Mouse (Mus musculus): Measurements from ENCODE around the gene Cdc6. TPM values are rescaled to one million over a fixed set of nuclear protein-coding genes. Genes with fewer than 3 reads are reported as not detected.
"Not testable (repeated sequence)": the region's sequence is repeated elsewhere in the genome, so short reads cannot be mapped to it uniquely, and the experiment has no call there.

The Cdc6 gene
- polyA plus RNA-seq, 1 experiment from 2014 or later, result 67.8 TPM

DNA sequence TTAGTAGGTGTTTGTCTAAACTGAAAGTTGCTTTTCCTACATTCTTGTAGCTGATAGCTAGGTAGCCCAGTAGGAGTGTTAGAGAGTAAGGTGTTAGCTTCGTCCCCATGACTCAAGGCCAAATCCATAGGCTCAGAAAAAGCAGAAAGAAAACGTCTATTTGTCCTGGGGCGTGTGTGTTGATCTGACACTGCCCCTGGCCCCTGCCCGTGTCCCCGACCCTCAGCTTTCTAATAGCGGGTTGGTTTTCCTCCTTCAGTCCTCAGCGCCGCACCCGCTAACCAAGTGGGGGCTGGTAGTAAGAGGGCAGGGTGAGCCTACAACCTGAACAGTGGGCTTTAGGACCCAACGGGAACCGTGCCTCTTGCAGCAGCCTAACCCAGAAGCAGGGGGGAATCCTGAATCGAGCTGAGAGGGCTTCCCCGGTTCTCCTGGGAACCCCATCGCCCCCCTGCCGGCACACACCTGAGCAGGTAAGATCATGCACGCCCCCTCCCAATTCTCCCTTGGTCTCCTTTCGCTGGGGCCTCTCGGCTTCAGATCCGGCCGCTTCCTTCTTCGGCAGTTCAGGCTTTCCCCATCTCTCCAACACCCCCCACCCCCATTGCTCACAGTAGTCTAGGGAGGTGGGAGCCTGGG is 20.0 kb downstream of the Cdc6 start, which contains the start of gene Rara:
Gene Rara, plus strand, starts transcription at position 381 of the 639 bp plus-strand sequence.
- H3K4me1 ChIP-seq, result peaks cover 86% of the 10 kb centered on the region
- peaks cover 14% of the 10 kb centered on the region; the same call in 1 of the 2 replicates for H3K36me3 ChIP-seq
- no peaks in the 10 kb centered on the region for H3K9me3 ChIP-seq (replicated peaks)
- H3K4me3 ChIP-seq, result peak within 1 kb of the TSS; percentile 63
- H3K27me3 ChIP-seq (ENCODE audit: low read depth, poor library complexity, severe bottlenecking), result peaks cover 34% of the 10 kb centered on the region
- H3K27ac ChIP-seq (replicated peaks), result peak within 1 kb of the TSS; percentile 85
- DNase-seq (ENCODE audit: low spot score), result peak; percentile 57
- 7% methylated on average over 21 of the region's 21 CpGs for WGBS

DNA sequence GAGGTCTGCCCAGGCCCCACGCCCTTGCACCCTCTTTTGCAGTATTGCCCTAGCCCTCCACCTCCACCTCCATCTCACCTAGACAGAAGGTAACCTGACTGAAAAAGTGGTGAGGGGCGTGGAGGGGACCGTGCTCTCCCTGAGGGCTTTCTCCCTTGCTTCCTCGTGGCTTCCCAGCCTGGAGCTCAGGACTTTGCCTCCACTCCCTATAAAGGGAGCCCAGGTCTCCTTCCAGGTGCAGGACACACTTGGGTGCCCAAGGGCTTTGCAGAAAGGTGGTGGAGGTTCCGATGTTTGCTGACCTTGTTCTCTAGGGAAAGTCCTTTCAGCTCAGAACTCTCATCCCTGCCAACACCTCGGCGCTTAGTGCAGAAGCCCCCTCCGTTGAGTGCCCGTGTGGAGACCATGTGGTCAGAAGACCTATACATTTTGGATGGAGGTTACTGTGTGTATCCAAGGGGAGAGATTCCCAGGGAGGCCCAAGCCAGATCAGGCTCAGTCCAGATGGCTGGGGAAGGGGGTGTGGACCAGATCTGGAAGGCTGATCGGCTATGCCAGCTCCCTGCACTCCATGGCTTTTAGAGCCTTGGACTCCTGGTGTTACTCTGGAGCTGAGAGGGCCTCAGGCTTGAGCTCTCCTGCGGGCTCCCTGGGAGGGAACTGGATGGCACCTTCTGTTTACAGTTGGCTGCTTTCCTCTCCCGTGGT is 20.7 kb downstream of the Cdc6 start:
- peak overlapping the region; percentile 85 for H3K27ac ChIP-seq (replicated peaks)
- peaks cover 92% of the 10 kb centered on the region for H3K4me1 ChIP-seq
- no peaks in the 10 kb centered on the region for H3K9me3 ChIP-seq (replicated peaks)
- DNase-seq (ENCODE audit: low spot score), result no peak
- peaks cover 6% of the 10 kb centered on the region; the same call in 1 of the 2 replicates for H3K36me3 ChIP-seq
- 11% methylated on average over 12 of the region's 12 CpGs for WGBS
- H3K27me3 ChIP-seq (ENCODE audit: low read depth, poor library complexity, severe bottlenecking), result peaks cover 39% of the 10 kb centered on the region
- H3K4me3 ChIP-seq, result peak overlapping the region; percentile 63

DNA sequence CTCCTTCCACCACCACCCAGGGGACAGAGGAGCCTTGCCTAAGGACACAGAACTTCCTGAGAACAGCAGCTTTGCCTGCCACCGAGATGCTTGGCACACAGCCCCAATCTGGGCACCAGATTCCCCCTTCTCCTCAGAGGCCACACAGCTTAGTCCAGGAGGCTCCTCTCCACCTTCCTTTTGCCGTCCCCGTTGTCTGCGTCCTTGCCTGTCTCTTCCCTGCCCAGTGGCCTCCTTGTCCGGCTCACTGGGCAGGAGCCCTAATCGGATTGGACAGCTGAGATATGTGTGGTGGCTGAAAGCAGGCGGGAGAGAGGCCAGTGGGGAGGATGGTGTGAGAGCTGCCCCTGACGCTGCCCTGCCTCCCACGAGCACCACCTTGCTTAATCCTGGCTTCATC is 21.9 kb downstream of the Cdc6 start:
- no peaks in the 10 kb centered on the region for H3K36me3 ChIP-seq
- peak overlapping the region; percentile 63 for H3K4me3 ChIP-seq
- peaks cover 87% of the 10 kb centered on the region for H3K4me1 ChIP-seq
- peaks cover 50% of the 10 kb centered on the region for H3K27me3 ChIP-seq (ENCODE audit: low read depth, poor library complexity, severe bottlenecking)
- 6% methylated on average over 9 of the region's 9 CpGs for WGBS
- peak overlapping the region; percentile 75 for H3K27ac ChIP-seq (replicated peaks)
- peak; percentile 63 for DNase-seq (ENCODE audit: low spot score)
- H3K9me3 ChIP-seq (replicated peaks), result no peaks in the 10 kb centered on the region

DNA sequence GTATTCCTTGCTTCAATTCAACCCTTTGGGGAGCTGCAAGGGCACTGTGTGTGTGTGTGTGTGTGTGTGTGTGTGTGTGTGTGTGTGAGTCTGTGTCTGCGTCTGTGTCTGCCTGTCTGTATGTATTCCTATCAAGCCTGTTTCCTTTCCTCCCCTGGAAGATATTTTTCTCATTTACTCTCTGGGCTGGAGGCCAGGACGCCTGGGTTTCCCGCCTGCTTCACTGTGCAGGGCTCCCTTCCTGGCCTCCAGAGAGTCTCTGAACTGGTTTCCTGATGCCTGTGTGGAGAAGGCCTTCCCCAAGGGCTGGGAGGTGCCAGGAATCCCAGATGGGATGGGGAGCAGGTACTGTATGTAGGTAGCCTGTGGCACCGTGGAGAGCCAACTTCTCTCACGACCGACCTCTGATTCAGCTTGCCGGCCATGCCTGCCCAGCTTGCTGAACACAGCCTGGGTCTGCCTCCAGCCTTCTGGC is 22.6 kb downstream of the Cdc6 start:
- 48% methylated on average over 7 of the region's 7 CpGs for WGBS
- H3K4me3 ChIP-seq, result peak overlapping the region; percentile 63
- H3K27me3 ChIP-seq (ENCODE audit: low read depth, poor library complexity, severe bottlenecking), result peaks cover 57% of the 10 kb centered on the region

DNA sequence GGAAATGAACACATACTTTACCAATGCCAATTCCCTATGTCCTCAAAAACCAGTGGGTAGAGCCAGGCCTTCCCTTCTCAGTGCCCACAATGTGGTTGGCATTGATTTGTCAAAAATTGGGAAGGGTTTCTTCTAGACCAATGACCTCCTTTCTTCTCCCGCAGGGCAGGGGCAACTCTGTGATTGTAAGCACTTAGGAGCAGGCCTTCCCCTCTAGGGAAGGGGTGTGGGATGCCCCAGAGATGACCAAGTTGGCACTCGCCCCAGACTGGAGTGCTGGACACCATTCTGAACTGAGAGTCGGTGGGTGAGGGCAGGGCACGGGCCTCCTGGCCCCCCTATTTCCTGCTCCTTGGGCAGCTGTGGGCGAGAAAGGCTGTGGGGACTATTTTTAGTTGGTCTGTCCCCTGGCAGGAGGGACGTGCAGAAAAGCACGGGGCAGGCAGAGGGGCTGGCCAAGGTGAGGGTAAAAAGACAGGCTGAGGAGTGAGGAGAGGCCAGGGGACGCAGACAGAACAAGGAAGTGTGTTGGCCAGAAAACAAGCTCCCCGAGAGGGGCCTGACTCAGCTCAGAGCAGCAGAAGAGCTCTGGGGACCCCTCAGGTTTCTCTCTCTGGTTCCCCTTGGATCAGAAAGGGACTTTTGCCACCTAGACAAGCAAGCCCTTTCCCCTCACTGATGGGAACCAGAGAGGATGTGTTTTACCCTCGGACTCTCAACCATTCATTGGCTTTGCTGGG is 23.3 kb downstream of the Cdc6 start:
- Histone ChIP-seq H3K4me3 (no peak overlapping the region), H3K9me3 (replicated peaks) (no peaks in the 10 kb centered on the region), H3K27ac (replicated peaks) (peak overlapping the region; percentile 75), H3K27me3 (ENCODE audit: low read depth, poor library complexity, severe bottlenecking) (peaks cover 65% of the 10 kb centered on the region), H3K4me1 (peaks cover 75% of the 10 kb centered on the region), H3K36me3 (no peaks in the 10 kb centered on the region)
- WGBS, result 61% methylated on average over 10 of the region's 10 CpGs
- DNase-seq (ENCODE audit: low spot score), result no peak

More for the DNA sequence above, 22.6 kb downstream of the Cdc6 start:
- H3K27ac ChIP-seq (replicated peaks), result peak overlapping the region; percentile 75
- DNase-seq (ENCODE audit: low spot score), result no peak
- H3K4me1 ChIP-seq, result peaks cover 81% of the 10 kb centered on the region
- no peaks in the 10 kb centered on the region for H3K9me3 ChIP-seq (replicated peaks)
- H3K36me3 ChIP-seq, result no peaks in the 10 kb centered on the region

DNA sequence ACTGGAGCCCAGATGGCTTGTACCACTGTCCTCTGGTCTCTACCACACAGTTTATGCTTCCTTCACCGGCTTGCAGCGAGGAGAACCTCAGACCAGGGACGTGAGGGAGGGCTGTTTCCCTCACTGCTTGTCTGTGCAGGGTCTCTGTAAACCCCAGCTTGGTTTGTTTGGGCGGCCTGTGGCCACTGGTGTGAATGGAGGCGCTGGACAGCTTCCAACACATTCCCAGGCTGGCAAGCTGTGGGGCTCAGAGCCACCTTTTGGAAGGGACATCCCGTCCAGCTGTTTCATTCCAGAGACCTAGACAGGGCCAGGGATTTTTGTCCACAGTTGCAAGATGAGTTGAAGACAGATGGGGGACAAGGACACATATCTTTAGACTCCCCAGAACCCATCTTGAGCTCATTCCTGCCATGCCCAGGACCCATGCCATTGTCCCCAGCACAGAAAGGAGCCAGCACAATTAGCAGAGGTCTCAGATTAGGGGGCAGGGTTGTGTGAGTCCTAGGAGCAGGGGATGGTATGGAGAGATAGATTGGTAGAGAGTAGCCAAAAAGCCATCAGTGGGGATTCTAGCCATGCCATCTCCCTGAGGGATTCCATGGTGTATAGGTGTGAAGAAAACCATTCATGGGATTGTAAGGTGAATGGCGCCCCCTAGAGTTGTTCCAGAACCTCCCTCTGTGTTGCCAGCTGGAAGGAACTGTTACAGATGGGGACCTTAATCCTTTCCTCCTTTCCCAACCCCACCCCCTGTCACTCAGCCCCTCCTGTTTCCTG is 24.1 kb downstream of the Cdc6 start:
- no peak for DNase-seq (ENCODE audit: low spot score)
- Histone ChIP-seq H3K27ac (replicated peaks) (peak overlapping the region; percentile 75), H3K9me3 (replicated peaks) (no peaks in the 10 kb centered on the region), H3K27me3 (ENCODE audit: low read depth, poor library complexity, severe bottlenecking) (peaks cover 71% of the 10 kb centered on the region), H3K36me3 (no peaks in the 10 kb centered on the region), H3K4me1 (peaks cover 75% of the 10 kb centered on the region), H3K4me3 (no peak overlapping the region)
- 41% methylated on average over 7 of the region's 7 CpGs for WGBS

DNA sequence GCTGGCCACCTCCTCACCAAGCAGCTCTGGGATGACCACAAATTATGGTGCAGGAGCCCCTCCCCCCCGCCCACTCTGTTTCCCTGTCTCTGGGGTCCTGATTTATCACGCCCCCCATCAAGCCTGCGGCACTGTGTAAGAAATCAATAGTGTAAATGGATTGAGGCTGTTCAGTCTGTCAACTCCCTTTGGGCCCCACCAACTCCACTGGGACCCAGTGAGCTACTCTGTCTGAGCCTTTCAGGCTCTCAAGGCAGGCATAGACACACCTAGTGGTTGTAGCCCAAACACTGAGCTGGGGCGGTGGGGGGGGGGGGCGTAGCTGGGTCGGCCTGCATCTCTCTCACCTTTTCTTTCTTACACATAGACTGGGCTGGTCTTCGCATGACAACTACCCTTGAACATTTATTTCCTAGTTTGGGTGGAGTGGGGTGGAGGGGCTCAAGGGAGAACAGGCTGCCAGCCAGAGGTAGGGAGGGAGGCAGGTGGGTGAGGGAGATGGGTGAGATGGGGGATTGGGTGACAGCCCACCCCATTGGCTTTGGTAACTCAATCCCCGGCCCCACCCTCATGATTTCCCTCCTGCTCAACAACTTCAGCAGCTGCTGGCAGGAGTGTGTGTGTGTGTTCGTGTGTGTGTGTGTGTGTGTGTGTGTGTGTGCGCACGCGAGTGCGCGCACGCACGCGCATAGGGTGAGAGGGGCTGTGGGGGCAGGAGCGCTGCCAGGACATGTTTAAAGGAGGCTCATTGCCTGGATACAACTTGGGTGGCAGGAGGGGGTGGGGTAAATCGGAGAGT is 24.9 kb downstream of the Cdc6 start:
- no peak for DNase-seq (ENCODE audit: low spot score)
- peaks cover 80% of the 10 kb centered on the region for H3K4me1 ChIP-seq
- H3K27ac ChIP-seq (replicated peaks), result peak overlapping the region; percentile 39
- H3K27me3 ChIP-seq (ENCODE audit: low read depth, poor library complexity, severe bottlenecking), result peaks cover 69% of the 10 kb centered on the region
- H3K9me3 ChIP-seq (replicated peaks), result no peaks in the 10 kb centered on the region
- WGBS, result 45% methylated on average over 19 of the region's 19 CpGs
- no peaks in the 10 kb centered on the region for H3K36me3 ChIP-seq
- 0 out of 2 replicates have a peak overlapping the region, but pooled peaks have one; percentile 0 for H3K4me3 ChIP-seq

DNA sequence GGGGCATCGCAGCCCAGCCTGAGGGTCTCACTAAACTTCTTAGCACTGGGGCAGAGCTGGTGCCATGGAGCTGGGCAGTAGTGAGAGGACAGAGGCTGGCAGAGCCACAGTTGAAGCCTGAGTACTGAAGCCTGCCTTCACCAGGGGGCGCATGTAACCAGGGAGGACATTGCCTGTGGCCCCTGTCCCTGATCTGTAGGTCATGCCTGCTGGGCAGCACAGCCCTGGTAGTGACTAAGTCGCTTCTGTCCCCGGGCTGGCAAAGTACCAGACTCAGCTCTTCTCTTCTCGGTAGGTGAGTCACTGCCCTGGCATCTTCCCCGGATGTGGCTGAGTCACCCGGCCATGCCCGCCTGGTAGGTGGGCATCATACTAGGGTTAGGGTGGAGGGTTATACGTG is 25.6 kb downstream of the Cdc6 start:
- H3K9me3 ChIP-seq (replicated peaks), result no peaks in the 10 kb centered on the region
- 55% methylated on average over 9 of the region's 9 CpGs for WGBS
- no peak for DNase-seq (ENCODE audit: low spot score)
- H3K4me1 ChIP-seq, result peaks cover 80% of the 10 kb centered on the region
- H3K27ac ChIP-seq (replicated peaks), result peak overlapping the region; percentile 39
- no peaks in the 10 kb centered on the region for H3K36me3 ChIP-seq
- no peak overlapping the region; the same call in 1 of the 2 replicates for H3K4me3 ChIP-seq
- peaks cover 66% of the 10 kb centered on the region for H3K27me3 ChIP-seq (ENCODE audit: low read depth, poor library complexity, severe bottlenecking)

DNA sequence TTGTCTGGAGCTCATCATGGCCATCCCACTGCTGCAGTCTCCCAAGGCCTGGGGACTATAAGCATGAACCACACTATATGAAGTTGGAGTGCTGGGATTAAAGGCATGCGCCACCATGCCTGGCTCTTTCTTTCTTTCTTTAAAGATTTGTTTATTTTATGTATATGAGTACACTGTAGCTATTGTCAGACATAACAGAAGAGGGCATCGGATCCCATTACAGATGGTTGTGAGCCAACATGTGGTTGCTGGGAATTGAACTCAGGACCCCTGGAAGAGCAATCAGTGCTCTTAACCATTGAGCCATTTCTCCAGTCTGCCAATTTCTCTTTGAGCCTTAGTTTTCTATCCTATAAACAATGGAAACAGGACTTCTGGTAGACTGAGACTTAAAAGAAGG is 26.2 kb downstream of the Cdc6 start:
- not testable (repeated sequence) for H3K9me3 ChIP-seq (replicated peaks); H3K27ac ChIP-seq (replicated peaks); H3K4me3 ChIP-seq; H3K36me3 ChIP-seq; DNase-seq (ENCODE audit: low spot score)
- Histone ChIP-seq H3K4me1 (peaks cover 80% of the 10 kb centered on the region), H3K27me3 (ENCODE audit: low read depth, poor library complexity, severe bottlenecking) (peaks cover 64% of the 10 kb centered on the region)
- WGBS, result 93% methylated on average over 2 of the region's 2 CpGs

DNA sequence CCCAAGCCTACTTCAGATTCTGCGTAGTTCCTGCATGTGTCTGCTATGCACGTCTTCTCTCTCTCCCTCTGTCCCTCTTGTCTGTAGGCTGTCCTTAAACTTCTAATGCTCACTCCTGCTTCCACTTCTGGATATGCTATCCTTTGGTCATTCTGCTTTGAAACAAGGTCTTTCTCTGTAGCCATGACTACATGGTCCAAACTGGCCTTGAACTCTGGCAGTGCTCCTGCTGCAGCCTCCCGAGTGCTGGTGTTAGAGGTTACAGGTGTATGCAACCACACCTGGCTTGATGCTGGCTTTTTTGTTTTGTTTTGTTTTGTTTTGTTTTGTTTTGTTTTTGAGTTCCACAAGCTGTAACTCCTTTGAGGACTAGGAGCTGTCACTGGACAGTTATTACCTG is 26.8 kb downstream of the Cdc6 start:
- Histone ChIP-seq H3K36me3 (no peaks in the 10 kb centered on the region), H3K27ac (replicated peaks) (no peak overlapping the region), H3K27me3 (ENCODE audit: low read depth, poor library complexity, severe bottlenecking) (peaks cover 66% of the 10 kb centered on the region), H3K4me1 (peaks cover 80% of the 10 kb centered on the region), H3K4me3 (no peak overlapping the region), H3K9me3 (replicated peaks) (no peaks in the 10 kb centered on the region)
- DNase-seq (ENCODE audit: low spot score), result no peak
- WGBS, result 81% methylated on average over 3 of the region's 3 CpGs

DNA sequence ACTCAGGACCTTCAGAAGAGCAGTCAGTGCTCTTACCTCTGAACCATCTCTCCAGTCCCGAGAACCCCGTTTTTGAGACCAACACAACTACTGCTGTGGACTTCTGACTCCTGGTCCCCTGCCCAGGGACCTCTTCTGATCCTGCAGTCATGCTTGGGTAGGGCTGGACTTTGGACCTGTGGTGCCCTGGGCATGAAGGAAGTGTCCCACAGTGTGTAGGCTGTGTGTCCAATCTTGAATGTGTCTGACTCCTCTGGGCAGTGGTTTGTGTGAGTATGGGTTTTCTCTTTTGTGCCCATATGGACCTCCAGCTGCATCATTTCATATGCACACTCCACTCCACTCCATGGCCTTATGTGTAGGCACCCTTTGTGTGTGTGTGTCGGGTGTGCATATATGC is 27.5 kb downstream of the Cdc6 start:
- Histone ChIP-seq H3K4me3 (no peak overlapping the region), H3K27ac (replicated peaks) (no peak overlapping the region), H3K27me3 (ENCODE audit: low read depth, poor library complexity, severe bottlenecking) (peaks cover 71% of the 10 kb centered on the region), H3K4me1 (peaks cover 80% of the 10 kb centered on the region), H3K9me3 (replicated peaks) (no peaks in the 10 kb centered on the region), H3K36me3 (no peaks in the 10 kb centered on the region)
- WGBS, result 92% methylated on average over 3 of the region's 3 CpGs
- no peak for DNase-seq (ENCODE audit: low spot score)

Data from midbrain, embryonic 10.5 days (tissue).